Mouse (Mus musculus) right cerebral cortex, postnatal 4 days (tissue): ENCODE measurements around the gene Rnf10.
"Not testable (repeated sequence)": the region's sequence is repeated elsewhere in the genome, so short reads cannot be mapped to it uniquely, and the experiment has no call there.

Experiments used
- DNase-seq: peaks from one replicate; pipeline ENCODE4 v3.0.0-alpha.2; 2022

Gene Rnf10

DNA sequence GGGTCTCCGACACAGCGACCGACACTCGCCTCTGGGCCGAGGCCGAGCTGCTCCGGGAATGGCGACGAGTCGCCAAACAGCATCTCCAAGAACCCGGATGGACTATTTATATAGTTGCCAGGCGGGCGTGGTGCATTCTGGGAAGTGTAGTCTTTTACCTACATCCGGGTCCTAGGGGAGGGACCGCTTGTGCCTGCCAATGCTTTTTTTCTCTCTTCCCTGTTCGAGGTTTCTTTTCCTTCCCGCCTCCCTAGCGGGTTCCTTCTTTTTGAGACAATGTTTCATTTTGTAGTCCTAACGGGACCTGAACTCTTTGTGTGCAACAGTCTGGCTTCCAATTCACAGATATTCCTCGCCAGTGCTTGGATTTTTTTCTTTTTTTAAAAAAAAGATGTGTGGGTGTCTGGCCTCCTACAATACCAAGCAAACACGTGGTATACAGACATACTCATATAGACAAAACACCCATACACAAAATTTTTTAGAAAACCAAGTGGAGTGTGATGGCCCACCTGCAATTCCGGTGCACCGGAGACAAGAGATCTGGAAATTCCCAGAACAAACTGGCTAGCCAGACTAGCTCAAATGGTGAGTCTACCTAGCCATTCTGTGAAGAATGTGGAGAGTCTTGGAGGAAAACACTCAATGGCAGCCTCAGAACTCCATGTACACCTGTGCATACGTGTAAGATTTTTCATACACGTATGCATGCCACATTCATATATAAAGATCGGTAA, at the start of gene Rnf10:
Gene Rnf10 (minus strand): TSS at position 87 of the 737 bp plus-strand sequence.
- DNase-seq: peak; percentile 94

DNA sequence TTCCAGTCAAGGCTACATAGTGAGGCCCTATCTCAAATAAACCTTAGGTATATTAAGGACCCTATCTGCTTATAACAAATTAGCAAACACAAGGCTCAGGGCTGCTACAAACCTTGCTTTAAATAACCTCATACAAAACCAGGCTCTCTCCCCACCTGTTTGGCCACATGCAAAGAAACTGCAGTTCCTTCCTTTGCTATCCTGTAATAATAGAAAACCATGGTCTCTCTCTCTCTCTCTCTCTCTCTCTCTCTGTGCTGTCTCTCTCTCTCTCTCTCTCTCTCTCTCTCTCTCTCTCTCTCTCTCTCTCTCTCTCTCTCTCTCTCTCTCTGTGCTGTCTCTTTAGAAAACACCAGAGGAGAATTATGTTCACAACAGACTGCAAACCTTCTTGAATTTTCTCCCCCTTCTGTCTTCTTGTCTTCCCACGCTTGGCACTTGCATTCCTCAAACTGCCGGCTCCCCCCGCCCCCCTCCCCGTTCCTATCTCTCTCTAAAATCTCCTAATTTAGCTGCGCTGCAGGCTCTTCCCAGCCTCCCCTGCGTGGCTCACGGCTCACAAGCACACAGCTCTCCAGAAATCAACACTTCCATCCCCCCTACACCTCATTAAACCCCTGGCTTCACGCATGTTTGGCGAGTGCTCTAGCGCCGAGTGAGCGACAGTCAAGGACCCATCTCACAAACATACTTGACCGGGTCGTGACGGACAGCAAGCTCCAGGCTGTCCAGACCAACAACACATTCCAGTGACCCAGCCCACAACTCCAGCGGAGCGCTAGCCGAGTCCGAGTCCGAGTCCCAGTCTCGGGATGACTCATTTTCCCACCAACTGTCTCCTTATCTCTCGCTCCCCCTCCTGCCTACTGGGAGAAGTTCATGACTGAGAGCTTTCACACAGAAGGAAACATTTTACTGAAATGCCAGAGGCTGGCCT, 46.6 kb upstream of the Rnf10 start:
- DNase-seq: peak; percentile 58

DNA sequence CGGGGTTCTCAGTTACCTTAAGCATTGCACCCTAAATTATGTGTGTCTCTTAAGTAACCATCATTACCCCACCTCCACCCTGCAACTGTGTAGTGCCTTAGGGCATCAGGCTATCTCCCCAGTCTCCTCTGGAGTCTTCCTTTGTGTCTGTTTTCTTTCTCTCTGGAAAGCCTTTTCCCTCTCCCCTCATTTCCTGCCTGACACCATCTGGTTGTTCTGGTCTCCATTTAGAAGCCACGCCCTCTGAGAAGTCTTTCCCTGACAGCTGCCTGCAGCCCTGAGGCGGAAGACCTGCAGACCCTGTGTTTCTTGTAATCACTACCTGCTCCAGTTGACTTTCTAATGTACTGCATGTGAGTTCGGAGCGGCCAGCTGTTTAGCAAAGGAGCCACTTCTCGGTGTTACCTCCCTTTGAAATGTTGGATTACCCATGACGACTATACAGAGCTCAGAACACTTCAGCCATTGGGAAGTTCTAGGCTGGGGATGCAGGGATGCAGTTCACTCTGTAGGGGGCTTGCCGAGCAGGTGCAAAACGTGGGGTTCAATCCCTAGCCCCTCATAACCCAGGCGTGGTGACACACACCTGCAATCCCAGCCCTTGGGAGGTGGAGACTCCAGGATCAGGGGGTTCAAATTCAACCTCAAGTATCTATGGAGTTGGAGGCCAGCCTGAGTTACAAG, 45.1 kb upstream of the Rnf10 start:
- DNase-seq: no peak

DNA sequence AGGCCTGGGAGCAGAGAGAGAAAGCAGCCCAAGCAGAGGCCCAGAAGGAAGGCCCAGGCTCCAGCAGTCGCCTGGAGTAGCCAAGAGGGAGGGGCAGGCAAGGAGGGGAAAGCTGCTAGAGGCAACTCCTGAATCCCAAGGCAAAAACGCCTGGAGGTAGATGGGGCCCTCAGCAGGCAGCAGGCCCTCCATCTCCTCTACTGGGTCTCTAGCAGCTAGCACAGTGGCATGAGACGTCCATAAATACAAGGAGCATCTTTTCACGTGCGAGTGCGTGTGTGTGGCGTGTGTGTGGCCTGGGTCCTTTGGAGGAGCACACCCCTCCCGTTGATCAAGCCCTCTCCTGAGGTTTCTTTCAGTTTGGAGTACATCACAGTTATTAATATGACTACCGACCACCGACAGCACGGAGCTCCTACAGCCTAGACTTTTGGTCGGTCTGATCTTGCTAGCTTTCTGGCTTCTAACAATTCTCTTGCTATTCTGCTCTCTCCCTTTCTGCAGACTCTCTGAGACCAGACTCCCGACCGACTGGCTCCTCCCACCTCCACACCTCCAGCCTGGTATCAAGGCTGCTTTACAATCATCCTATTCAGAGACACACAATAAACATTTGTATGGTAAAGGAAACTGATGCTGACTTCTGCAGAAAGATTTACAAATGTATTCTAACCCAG, 44.4 kb upstream of the Rnf10 start:
- DNase-seq: no peak

DNA sequence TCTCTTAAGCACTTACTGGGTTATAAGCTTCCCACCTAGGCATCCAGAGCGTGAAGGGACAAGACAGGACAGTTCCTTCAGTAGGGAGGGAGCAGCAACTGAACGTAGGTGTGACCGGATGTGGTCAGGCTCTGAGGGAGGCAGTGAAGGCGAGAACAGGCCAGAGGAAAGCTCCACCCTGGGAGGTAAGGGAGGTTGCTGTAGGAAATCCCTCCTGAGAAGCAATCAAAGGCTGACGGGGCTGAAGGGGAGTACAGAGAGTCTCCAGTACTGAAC, 40.9 kb upstream of the Rnf10 start:
- no peak for DNase-seq

DNA sequence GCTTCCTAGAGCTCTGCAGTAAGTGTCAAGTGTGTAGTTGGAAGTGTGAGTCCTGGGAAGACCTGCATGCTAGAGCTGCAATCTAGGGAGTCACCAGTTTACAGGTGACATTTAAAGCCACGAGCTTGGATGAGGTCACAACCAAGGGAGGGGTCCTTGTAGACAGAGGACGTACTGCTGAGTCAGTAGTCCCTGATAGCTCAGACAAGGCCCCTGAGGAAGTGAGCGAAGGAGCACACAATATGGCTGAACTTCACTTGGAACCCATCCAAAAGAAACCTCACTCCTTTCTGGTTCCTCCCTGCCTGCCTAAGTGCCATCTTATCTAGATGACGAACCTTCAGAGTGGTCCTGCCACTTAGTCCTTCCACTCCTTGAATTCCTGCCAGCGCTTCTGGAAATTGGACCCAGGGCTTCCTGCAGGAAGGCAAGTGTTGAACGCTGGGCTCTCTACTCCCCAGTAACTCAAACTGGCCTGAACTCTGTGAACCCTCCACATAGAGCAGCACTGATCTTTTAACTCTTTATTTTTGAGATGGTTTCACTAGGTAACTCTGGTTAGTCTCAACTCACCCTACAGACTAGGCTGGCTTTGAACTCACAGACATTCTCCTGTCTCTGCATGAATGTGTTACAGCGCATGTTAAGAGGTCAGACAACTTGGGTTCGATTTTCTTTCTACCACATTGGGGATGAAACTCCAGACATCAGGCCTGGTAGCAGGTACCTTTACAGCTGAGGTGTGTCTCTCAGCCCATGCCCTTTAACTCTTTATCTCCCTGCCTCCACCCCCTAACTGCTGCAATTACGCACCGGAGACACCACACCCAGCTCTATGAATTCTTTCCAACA, 40.3 kb upstream of the Rnf10 start:
- DNase-seq: no peak

DNA sequence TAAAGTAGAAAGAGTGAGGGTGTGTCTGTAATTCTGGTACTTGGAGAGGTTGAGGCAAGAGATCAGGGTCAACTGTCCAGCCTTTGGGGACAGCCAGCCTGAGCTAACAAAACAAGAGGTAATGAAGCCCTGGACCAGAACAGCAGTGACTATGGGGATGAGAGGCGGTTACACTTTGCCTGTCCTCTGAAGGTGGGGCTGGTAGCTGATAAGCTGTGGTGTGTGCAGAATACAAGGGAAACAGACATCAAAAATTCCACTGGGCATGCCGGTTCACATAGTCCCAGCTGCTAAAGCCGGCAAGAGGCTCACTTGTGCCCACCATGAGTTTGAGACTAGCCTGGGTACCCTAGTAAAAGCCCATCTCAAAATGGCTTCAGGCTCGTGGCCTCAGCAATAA, 39.7 kb upstream of the Rnf10 start:
- DNase-seq: no peak

DNA sequence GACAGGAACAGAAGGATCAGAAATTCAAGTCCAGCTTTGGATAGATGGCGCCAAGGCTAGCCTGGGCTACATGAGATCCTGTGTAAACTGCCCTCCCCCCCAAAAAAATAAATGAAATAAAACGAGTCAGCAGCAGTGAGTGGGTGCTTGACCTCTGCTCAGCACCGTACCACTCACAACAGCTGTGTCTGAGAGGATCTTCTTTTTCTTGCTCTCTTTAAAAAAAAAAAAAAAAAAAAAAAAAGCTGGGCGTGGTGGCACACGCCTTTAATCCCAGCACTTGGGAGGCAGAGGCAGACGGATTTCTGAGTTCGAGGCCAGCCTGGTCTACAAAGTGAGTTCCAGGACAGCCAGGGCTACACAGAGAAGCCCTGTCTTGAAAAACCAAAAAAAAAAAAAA, 29.5 kb upstream of the Rnf10 start:
- not testable (repeated sequence) for DNase-seq

DNA sequence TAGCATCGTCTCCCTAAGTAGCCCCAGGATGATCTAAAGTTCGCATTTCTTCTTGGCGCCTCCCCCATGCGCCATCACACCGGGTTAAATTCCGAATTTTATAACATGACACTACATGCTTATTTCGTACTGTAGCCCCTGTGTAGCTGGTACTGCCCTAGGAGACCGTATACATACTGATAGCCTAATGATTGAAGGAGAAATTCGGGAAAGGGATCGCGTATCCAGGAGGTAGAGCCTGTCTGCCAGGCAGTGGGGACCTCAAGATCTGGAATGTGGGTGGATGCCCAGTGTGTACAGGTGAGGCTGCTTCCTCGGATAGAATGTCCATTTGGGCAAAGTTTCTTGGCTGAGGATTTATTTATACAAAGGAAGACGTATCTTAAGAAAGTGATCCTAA, 28.9 kb upstream of the Rnf10 start:
- no peak for DNase-seq

DNA sequence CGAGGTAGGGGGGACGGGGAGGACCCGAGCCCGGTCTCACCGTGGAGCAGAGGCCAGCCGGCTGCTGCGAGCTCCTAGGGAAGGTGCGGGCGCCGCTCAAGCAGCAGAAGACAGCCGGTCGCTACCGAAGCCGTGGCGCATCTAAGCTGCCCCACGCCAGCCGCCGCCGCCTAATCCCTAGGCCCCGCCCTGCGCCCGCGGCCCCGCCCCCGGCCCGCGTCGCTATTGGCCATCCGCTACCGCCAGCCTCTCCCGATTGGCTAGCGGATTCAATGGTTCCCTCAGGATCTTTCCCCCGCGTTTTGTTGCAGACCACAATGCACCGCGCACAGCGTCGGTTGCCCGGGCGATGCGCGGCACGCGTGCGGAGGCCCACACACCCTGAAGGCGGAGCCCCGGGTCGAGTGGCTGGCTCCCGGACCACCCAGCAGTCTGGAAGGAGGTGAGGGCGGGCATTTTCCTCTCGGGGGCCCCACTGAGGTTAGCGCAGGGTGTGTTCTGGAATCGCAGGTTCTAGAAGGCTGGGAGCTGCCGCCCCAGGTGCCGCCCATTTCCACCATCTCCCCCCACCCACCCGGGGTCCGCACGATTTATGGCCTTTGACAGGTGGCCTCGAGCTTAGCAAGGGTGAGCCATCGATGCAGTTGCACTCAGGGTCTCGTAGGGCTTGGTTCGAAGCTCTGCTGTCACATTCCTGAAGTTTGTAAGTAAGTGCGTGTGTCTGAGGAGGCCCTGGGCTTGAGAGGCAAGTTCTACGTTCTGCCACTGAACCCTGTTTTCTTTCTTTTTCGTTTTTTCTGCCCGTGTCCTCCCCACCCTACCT, 28.3 kb upstream of the Rnf10 start, which contains the start of gene Dynll1:
Gene Dynll1 (minus strand): TSS at position 208 of the 823 bp plus-strand sequence.
- peak; percentile 100 for DNase-seq

DNA sequence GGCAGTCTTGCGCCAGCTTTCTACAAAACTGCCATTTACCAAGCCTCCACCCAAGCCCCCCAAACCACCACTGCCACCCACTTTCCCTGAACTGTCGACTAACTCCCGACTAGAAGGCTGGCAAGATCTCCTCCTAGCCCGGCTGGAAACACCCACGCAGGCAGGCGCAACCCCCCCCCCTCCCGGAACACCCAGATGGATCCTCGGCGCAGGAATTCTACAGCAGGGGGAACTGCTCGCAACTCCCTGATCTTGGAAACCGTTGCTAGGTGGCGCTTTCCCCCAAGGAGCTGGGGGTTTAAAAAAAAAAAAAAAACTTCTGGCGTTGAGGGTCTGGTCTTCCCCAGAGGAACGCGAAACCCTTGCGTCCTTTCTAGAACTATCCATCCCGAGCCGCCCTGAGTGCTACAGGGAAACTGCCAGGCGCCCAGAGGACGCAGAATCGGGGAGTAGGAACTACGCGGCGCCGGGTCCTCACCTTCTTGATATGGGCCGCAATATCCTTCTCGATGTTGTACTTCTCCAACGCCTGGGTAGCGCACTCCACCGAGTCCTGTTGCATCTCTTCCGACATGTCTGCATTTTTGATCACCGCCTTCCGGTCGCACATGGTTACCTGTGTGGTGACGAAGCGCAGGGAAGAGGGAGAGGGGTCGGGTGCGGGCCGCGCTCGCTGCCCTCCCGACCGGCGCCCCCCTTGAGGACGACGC, 27.5 kb upstream of the Rnf10 start:
- DNase-seq: peak; percentile 70

DNA sequence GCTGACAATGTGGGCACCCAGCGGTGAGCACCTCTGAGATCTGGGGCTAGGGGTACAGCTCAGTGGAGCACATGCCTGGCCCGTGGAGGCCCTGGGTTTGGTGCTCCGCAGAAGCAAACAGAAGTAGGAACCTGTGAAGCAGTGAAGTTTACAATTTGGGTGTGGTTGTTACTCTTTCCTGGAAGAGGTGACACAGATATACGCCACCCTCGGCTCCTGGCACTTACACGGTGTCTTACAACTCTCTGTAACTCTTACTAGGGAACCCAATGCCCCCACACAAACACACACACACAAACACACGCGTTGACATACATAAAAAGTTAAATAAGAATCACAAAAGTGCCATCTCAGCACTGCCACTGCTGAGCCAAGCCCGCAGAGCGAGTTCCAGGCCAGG, 23.6 kb upstream of the Rnf10 start:
- DNase-seq: no peak

DNA sequence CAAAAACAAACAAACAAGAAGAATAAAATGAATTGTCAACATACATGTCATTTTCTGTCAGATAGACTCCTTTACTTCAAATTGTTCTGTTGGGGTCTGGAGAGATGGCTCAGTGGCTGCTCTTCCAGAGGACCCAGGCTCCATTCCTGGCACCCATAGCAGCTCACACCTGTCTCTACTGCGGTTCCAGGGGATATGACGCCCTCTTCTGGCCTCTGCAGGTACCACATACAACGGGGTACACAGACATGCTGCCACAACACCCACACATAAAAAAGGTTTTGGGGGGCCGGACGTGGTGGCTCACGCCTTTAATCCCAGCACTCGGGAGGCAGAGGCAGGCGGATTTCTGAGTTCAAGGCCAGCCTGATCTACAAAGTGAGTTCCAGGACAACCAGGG, 21.5 kb upstream of the Rnf10 start:
- DNase-seq: no peak

DNA sequence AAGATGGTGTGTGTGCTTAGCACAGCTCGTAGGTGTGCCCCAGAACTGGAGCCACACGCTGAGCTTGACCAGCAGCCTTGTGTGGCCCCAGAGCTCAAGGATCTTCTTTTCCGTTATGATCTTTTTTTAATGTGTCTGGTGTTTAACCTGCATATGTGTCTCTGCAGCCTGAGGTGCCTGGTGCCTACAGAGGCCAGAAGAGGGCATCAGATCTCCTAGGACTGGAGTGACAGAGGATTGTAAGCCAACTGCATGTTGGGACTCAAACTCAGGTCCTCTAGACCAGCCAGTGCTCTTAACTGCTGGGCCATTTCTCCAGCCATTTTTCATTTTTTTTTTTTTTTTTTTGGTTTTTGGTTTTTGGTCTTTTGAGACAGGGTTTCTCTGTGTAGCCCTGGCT, 12.0 kb upstream of the Rnf10 start:
- no peak for DNase-seq

DNA sequence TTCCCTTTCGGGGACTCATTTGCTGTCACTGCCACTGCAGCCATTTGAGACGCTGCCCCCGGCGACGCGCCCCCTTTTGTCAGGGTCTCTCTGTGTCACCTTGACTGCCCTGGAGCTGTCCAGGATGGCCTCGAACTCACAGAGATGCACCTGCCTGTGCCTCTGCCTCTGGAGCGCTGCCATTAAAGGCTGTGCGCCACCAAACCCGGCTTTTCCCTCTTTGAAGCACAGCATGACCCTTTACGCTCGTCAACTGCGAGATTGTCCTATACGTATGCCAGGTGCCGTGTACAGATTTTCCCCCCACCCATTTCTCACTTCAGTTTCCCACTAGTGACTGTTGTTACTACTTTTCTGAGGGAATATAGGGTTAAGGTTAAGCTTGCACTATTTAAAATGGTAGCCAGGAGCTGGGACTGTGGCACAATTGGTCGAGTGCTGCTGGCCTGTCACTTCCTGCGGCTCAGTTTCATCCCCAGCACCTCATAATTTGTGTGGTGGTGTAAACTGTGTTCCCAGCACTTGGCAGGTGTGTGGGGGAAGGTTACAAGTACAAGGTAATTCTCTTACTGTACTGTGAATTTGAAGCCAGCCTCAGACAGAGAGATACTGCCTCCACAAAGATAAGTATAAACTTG, 7.5 kb upstream of the Rnf10 start:
- peak; percentile 22 for DNase-seq

DNA sequence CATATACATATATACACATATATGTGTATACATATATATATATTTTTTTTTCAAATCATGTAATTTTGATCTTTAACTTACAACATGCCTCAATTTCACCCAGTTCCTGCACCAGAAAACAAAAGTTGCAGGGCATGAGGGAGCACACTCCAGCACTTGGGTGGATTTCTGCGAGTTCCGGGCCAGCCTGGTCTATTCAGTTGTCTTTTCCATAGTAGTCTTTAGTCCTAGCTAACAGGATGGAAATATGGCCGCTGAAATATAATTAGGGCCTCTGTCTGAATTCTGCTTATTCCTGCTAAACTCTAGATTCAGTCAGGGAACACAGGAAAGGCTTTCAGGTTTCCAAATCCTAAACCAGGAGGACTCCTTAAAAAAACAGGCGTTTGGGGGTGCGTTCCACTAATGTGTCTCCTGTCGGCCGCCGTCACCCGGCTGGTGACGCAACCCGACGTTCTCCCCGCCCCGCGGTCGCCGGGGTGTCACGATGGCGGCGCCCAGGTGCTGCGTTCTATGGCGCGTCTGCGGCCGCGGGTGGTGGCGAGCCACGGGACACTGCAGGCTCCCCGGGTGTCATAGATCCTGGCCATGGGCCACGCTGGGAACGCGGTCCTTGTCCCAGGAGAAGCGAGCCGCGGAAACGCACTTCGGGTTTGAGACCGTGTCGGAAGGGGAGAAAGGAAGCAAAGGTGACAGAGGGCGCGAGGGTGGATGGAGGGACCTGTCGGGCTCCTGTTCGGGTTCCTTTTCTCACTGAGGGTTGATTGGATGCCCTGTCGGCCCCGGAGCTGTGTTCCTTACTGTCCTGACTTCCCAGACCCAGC, 6.7 kb upstream of the Rnf10 start, which contains the start of gene Coq5:
Gene Coq5 (plus strand): TSS at position 441 of the 824 bp plus-strand sequence.
- DNase-seq: peak; percentile 87

DNA sequence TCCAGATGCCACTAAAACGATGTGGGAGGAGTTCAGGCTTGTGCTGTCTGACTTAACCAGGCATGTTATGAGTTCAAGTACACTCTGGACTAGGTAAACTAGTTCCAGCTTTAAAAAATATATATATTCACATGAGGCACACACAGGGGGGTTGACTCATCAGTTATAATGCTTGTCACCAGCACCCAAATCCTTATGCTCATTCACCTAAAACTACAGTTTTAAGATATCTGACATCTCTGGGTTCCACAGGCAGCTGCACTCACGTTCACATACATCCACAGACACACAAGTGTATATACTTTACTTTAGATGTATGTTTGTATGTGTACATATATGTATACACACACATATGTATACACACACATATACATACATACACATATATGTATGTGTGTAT, 6.1 kb upstream of the Rnf10 start:
- DNase-seq: no peak

DNA sequence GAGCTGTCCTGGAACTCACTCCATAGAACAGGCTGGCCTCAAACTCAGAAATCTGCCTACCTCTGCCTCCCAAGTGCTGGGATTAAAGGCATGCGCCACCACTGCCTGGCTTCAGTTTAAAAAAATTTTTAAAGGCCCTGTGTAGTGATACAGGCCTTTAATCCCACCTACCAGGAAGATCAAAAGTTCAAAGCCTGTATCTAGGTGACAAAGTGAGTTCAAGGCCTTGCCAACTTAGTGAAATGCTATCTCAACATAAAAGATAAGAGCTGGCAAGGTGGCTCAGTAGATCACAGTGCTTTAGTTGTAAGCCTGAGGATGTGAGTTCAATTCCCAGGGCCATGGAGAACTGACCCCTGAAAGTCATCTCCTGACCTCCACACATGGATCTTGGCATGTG, 5.4 kb upstream of the Rnf10 start:
- no peak for DNase-seq

DNA sequence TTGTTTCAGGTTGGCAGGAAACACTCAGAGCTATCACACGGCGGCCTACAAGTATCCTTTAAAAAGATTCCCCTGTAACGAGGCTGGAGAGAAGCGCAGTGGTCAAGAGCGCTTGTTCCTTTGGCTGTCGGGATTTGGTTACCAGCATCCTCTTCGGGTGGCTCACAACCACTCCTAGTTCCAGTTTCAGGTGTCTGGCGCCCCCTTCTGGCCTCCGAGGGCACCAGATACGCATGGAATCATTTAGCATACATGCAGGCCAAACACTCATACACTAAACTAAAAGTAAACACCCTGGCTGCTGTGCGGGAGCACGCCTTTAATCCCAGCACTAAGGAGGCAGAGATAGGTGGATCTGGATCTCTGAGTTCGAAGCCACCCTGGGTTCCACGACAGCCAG, 3.3 kb upstream of the Rnf10 start:
- DNase-seq: no peak
